Mouse (Mus musculus) small intestine, adult 10 weeks (tissue): ENCODE data around the gene Lrrc30. TPM values are rescaled to one million over a fixed set of nuclear protein-coding genes. Genes with fewer than 3 reads are reported as not detected.

ENCODE experiments used
- polyA plus RNA-seq: library from polyadenylated mRNA; stranded (reverse); fragments of 350-450 nt; fragmentation: Illumina TruSeq; extraction: RNeasy Lipid Tissue Mini Kit (QIAGEN cat#74804); gene quantifications from one replicate; pipeline ENCODE4 v1.2.3, GENCODE M21; 2014; ENCODE audit warnings: low replicate concordance

The Lrrc30 gene
- not detected for polyA plus RNA-seq

GRCm38 (mm10) chr17:67632676-67633339 is at the start of gene Lrrc30:
TSS of gene Lrrc30 (minus strand) at chr17:67632723.

Other genes with a start within 250 kb of the Lrrc30 start
- 0.07 TPM for gene Lama1, start 64.5 kb upstream of the Lrrc30 start, polyA plus RNA-seq